Mouse (Mus musculus) intestine, embryonic 14.5 days (tissue): ENCODE data around the gene Ywhah. TPM values are rescaled to one million over a fixed set of nuclear protein-coding genes. Genes with fewer than 3 reads are reported as not detected.

Experiments
- ATAC-seq: fragments of 200-750 bp; cut with Nextera tagmentation; replicated peaks from 2 replicates; pipeline ENCODE4 v1.8.0; 2017; ENCODE audit warnings: low read depth, moderate number of reproducible peaks, moderate TSS enrichment, moderate library complexity; ENCODE audit not compliant: low FRiP score, low TSS enrichment
- DNase-seq: peaks from one replicate; pipeline ENCODE4 v3.0.0-alpha.2; 2018; ENCODE audit warnings: low spot score
- H3K27ac ChIP-seq: fragments of 300-500 bp; sonication (generic); 2 replicates; pipeline ENCODE4 v1.5.1; 2014; ENCODE audit warnings: low read depth, mild to moderate bottlenecking, control low read depth
- H3K27me3 ChIP-seq: fragments of 300-500 bp; sonication (generic); replicated peaks from 2 replicates; pipeline ENCODE4 v1.6.1; 2014; ENCODE audit warnings: low read length, control low read depth; ENCODE audit not compliant: control insufficient read depth, insufficient read depth
- H3K36me3 ChIP-seq: fragments of 300-500 bp; sonication (generic); 2 replicates; pipeline ENCODE4 v1.6.1; 2014; ENCODE audit warnings: low read length, control low read depth; ENCODE audit not compliant: control insufficient read depth, insufficient read depth
- H3K4me1 ChIP-seq: fragments of 300-500 bp; sonication (generic); replicated peaks from 2 replicates; pipeline ENCODE4 v1.6.1; 2014; ENCODE audit warnings: low read length, control low read depth, mixed read lengths; ENCODE audit not compliant: control insufficient read depth, insufficient read depth
- H3K4me2 ChIP-seq: fragments of 300-500 bp; sonication (generic); 2 replicates; pipeline ENCODE4 v1.6.1; 2014; ENCODE audit warnings: low read length
- H3K4me3 ChIP-seq: fragments of 300-500 bp; sonication (generic); 2 replicates; pipeline ENCODE4 v1.5.1; 2014; ENCODE audit warnings: low read depth, low read length, control low read depth, mixed read lengths
- H3K9ac ChIP-seq: fragments of 300-500 bp; sonication (generic); 2 replicates; pipeline ENCODE4 v1.6.1; 2014; ENCODE audit warnings: mild to moderate bottlenecking, low read length
- H3K9me3 ChIP-seq: fragments of 300-500 bp; sonication (generic); 2 replicates; pipeline ENCODE4 v1.6.1; 2016; ENCODE audit warnings: low read length, control low read depth; ENCODE audit not compliant: control insufficient read depth
- WGBS: fragments of 180-500 bp; shearing (Covaris S2); extraction: QIAGEN DNeasy Blood & Tissue Kit; methylation state at CpG from one replicate; pipeline ENCODE4 v1.1.7; 2014; 5-methylcytosine and 5-hydroxymethylcytosine counted together
- polyA plus RNA-seq: library from polyadenylated mRNA; unstranded; fragments of >200 nt; fragmentation: Nextera tagmentation; extraction: Ambion mirVana; gene quantifications from 2 replicates; pipeline ENCODE4 v1.2.1, GENCODE M21; 2014

Gene Ywhah
- polyA plus RNA-seq, 1 experiment from 2014 or later = 419 TPM

- no peaks in the 10 kb centered on the region for H3K36me3 ChIP-seq
- no peak overlapping the region for H3K4me3 ChIP-seq
- H3K9ac ChIP-seq = no peak overlapping the region
- H3K9me3 ChIP-seq = no peaks in the 10 kb centered on the region
- 37% methylated on average over 8 of the region's 8 CpGs for WGBS
- peaks cover 7% of the 10 kb centered on the region for H3K4me1 ChIP-seq
- no peak overlapping the region for H3K4me2 ChIP-seq
- no peak for DNase-seq
- H3K27me3 ChIP-seq = no peaks in the 10 kb centered on the region
- no peak; the same call in 1 of the 2 replicates for ATAC-seq
- H3K27ac ChIP-seq = no peak overlapping the region
These were observed 11.9 kb upstream of the Ywhah start for GRCm38 (mm10) chr5:33006670-33007069.

GRCm38 (mm10) chr5:33007371-33007770, 11.2 kb upstream of the Ywhah start:
- ATAC-seq (no peak), DNase-seq (no peak)
- Histone ChIP-seq H3K9ac (no peak overlapping the region), H3K4me1 (peaks cover 7% of the 10 kb centered on the region), H3K36me3 (no peaks in the 10 kb centered on the region), H3K9me3 (no peaks in the 10 kb centered on the region), H3K4me3 (no peak overlapping the region), H3K27me3 (no peaks in the 10 kb centered on the region), H3K4me2 (no peak overlapping the region), H3K27ac (no peak overlapping the region)
- 59% methylated on average over 4 of the region's 4 CpGs for WGBS

GRCm38 (mm10) chr5:33009301-33009700, 9.3 kb upstream of the Ywhah start:
- no peak for ATAC-seq
- Histone ChIP-seq H3K36me3 (no peaks in the 10 kb centered on the region), H3K27me3 (no peaks in the 10 kb centered on the region), H3K4me3 (no peak overlapping the region), H3K4me1 (peaks cover 7% of the 10 kb centered on the region), H3K9me3 (no peaks in the 10 kb centered on the region), H3K27ac (no peak overlapping the region), H3K9ac (no peak overlapping the region), H3K4me2 (no peak overlapping the region)
- no peak for DNase-seq
- 57% methylated on average over 2 of the region's 2 CpGs for WGBS

- Histone ChIP-seq H3K9ac (no peak overlapping the region), H3K27ac (no peak overlapping the region), H3K4me1 (peaks cover 7% of the 10 kb centered on the region), H3K27me3 (no peaks in the 10 kb centered on the region), H3K36me3 (no peaks in the 10 kb centered on the region), H3K4me3 (no peak overlapping the region), H3K4me2 (no peak overlapping the region), H3K9me3 (no peaks in the 10 kb centered on the region)
- 72% methylated on average over 14 of the region's 14 CpGs for WGBS
- DNase-seq (no peak), ATAC-seq (no peak)
These were observed 8.5 kb upstream of the Ywhah start for GRCm38 (mm10) chr5:33009818-33010812.

GRCm38 (mm10) chr5:33011132-33012106, 7.2 kb upstream of the Ywhah start:
- Histone ChIP-seq H3K9ac (no peak overlapping the region), H3K27ac (no peak overlapping the region), H3K36me3 (no peaks in the 10 kb centered on the region), H3K4me2 (0 out of 2 replicates have a peak overlapping the region, but pooled peaks have one; percentile 4), H3K4me1 (peaks cover 7% of the 10 kb centered on the region), H3K4me3 (no peak overlapping the region), H3K27me3 (no peaks in the 10 kb centered on the region), H3K9me3 (no peaks in the 10 kb centered on the region)
- DNase-seq (no peak), ATAC-seq (no peak)
- 38% methylated on average over 15 of the region's 15 CpGs for WGBS

- Histone ChIP-seq H3K9me3 (no peaks in the 10 kb centered on the region), H3K9ac (no peak overlapping the region), H3K27me3 (no peaks in the 10 kb centered on the region), H3K36me3 (no peaks in the 10 kb centered on the region), H3K4me2 (no peak overlapping the region), H3K27ac (no peak overlapping the region), H3K4me1 (peaks cover 14% of the 10 kb centered on the region), H3K4me3 (no peak overlapping the region)
- DNase-seq (no peak), ATAC-seq (no peak)
- 74% methylated on average over 1 of the region's 1 CpGs for WGBS
These were observed 4.5 kb upstream of the Ywhah start for GRCm38 (mm10) chr5:33014096-33014495.

- no peaks in the 10 kb centered on the region for H3K27me3 ChIP-seq
- ATAC-seq = no peak
- H3K9me3 ChIP-seq = no peaks in the 10 kb centered on the region
- no peak overlapping the region for H3K4me3 ChIP-seq
- no peaks in the 10 kb centered on the region for H3K36me3 ChIP-seq
- H3K27ac ChIP-seq = no peak overlapping the region
- DNase-seq = no peak
- peaks cover 20% of the 10 kb centered on the region for H3K4me1 ChIP-seq
- no peak overlapping the region for H3K4me2 ChIP-seq
- H3K9ac ChIP-seq = no peak overlapping the region
- WGBS = 55% methylated on average over 5 of the region's 5 CpGs
These were observed 3.0 kb upstream of the Ywhah start for GRCm38 (mm10) chr5:33015579-33015978.

- H3K9ac ChIP-seq = peak overlapping the region; percentile 81
- WGBS = 5% methylated on average over 15 of the region's 15 CpGs
- H3K36me3 ChIP-seq = peaks cover 11% of the 10 kb centered on the region; the same call in 1 of the 2 replicates
- ATAC-seq = no peak; the same call in none of the 2 replicates
- no peaks in the 10 kb centered on the region for H3K27me3 ChIP-seq
- H3K27ac ChIP-seq = peak overlapping the region; percentile 99
- H3K4me3 ChIP-seq = peak overlapping the region; percentile 51
- peak overlapping the region; percentile 90 for H3K4me2 ChIP-seq
- H3K9me3 ChIP-seq = no peaks in the 10 kb centered on the region
- DNase-seq = no peak
- H3K4me1 ChIP-seq = peaks cover 14% of the 10 kb centered on the region
These were observed 441 bp upstream of the Ywhah start for GRCm38 (mm10) chr5:33018189-33018560.
